Mouse (Mus musculus) lung, postnatal 0 days (tissue): ENCODE measurements around the gene Gm4312. TPM values are rescaled to one million over a fixed set of nuclear protein-coding genes. Genes with fewer than 3 reads are reported as not detected.
"Not testable (repeated sequence)": the region's sequence is repeated elsewhere in the genome, so short reads cannot be mapped to it uniquely, and the experiment has no call there.

Source experiments
- ATAC-seq: fragments of 200-750 bp; cut with Nextera tagmentation; 2 replicates; pipeline ENCODE4 v1.8.0; 2017; ENCODE audit warnings: moderate library complexity
- DNase-seq: peaks from one replicate; pipeline ENCODE4 v3.0.0-alpha.2; 2016; ENCODE audit warnings: low spot score
- H3K27ac ChIP-seq: fragments of 300-500 bp; sonication (generic); 2 replicates; pipeline ENCODE4 v1.5.1; 2014; ENCODE audit warnings: antibody characterized with exemption, mild to moderate bottlenecking, low read length, mixed read lengths
- H3K27me3 ChIP-seq: fragments of 300-500 bp; sonication (generic); replicated peaks from 2 replicates; pipeline ENCODE4 v1.6.1; 2014; ENCODE audit warnings: low read length, mixed read lengths; ENCODE audit not compliant: insufficient read depth
- H3K36me3 ChIP-seq: fragments of 300-500 bp; sonication (generic); 2 replicates; pipeline ENCODE4 v1.6.1; 2014; ENCODE audit warnings: low read length, mixed read lengths; ENCODE audit not compliant: insufficient read depth
- H3K4me1 ChIP-seq: fragments of 300-500 bp; sonication (generic); 2 replicates; pipeline ENCODE4 v1.6.1; 2014; ENCODE audit warnings: antibody characterized with exemption, low read depth, low read length, mixed read lengths; ENCODE audit not compliant: insufficient read depth
- H3K4me2 ChIP-seq: fragments of 300-500 bp; sonication (generic); replicated peaks from 2 replicates; pipeline ENCODE4 v1.6.1; 2014; ENCODE audit warnings: low read depth, mild to moderate bottlenecking, low read length, moderate library complexity, mixed read lengths
- H3K4me3 ChIP-seq: fragments of 300-500 bp; sonication (generic); 2 replicates; pipeline ENCODE4 v1.5.1; 2014; ENCODE audit warnings: low read depth, low read length
- H3K9ac ChIP-seq: fragments of 300-500 bp; sonication (generic); replicated peaks from 2 replicates; pipeline ENCODE4 v1.6.1; 2014; ENCODE audit warnings: low read depth, mild to moderate bottlenecking
- H3K9me3 ChIP-seq: fragments of 300-500 bp; sonication (generic); 2 replicates; pipeline ENCODE4 v1.6.1; 2016; ENCODE audit warnings: low read length, mixed read lengths
- WGBS: fragments of 180-500 bp; shearing (Covaris S2); extraction: QIAGEN DNeasy Blood & Tissue Kit; methylation state at CpG from one replicate; pipeline ENCODE4 v1.1.7; 2014; 5-methylcytosine and 5-hydroxymethylcytosine counted together
- polyA plus RNA-seq: library from polyadenylated mRNA; unstranded; fragments of >200 nt; fragmentation: Nextera tagmentation; extraction: Ambion mirVana; gene quantifications from 2 replicates; pipeline ENCODE4 v1.2.1, GENCODE M21; 2015

The Gm4312 gene
- polyA plus RNA-seq, 1 experiment from 2014 or later, result not detected

DNA sequence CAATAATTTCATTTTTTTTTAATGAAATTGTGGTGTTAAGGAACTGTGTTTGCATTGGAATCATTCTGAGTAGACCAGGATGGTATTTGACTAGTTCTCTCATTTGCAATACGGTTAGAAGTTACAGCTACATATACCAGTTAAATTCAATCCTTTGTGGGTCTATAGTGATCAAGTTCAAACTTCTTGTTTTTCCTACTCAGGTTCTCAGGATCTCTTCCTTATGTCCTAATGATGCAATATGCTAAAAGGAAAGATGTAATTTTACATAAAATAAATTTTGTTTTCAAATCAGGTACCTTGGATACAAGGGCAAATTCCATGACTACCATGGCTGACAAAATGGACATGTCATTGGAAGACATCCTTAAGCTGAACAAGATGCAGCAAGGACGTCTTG lies 47.0 kb downstream of the Gm4312 start, which contains the start of gene Gm4301:
TSS of gene Gm4301 (plus strand) at position 301 of the 400 bp plus-strand sequence.
- ATAC-seq, H3K9ac ChIP-seq: not testable (repeated sequence)

More for the DNA sequence above, 47.0 kb downstream of the Gm4312 start, which contains the start of gene Gm4301:
- not testable (repeated sequence) for H3K4me2 ChIP-seq, H3K4me1 ChIP-seq, H3K27me3 ChIP-seq, H3K36me3 ChIP-seq, H3K27ac ChIP-seq, DNase-seq, H3K4me3 ChIP-seq, H3K9me3 ChIP-seq
- WGBS, result no CpG with 5 or more reads among the region's 2 CpGs

Other genes with a start within 250 kb of the Gm4312 start
- not detected in 2 replicates for gene Gm4301, start 46.9 kb downstream of the Gm4312 start, polyA plus RNA-seq
- not detected in 2 replicates for gene Gm4302, start 41.7 kb downstream of the Gm4312 start, polyA plus RNA-seq
- not detected in 2 replicates for gene Gm4303, start 36.6 kb downstream of the Gm4312 start, polyA plus RNA-seq
- gene Gm4305, start 31.5 kb downstream of the Gm4312 start, polyA plus RNA-seq, result not detected in 2 replicates
- gene Gm4307, start 21.2 kb downstream of the Gm4312 start, polyA plus RNA-seq, result not detected in 2 replicates
- 9.6 and 10.7 TPM in 2 replicates for gene Tmtc3, start 104.8 kb upstream of the Gm4312 start, polyA plus RNA-seq
- gene Cep290, start 105.0 kb upstream of the Gm4312 start, polyA plus RNA-seq, result 3.1 and 4.3 TPM in 2 replicates
- 4.0 and 5.4 TPM in 2 replicates for gene 4930430F08Rik, start 207.9 kb upstream of the Gm4312 start, polyA plus RNA-seq
- gene 1700017N19Rik, start 207.9 kb upstream of the Gm4312 start, polyA plus RNA-seq, result not detected in 2 replicates